Mouse (Mus musculus) ES-E14 (cell line): ENCODE measurements around the gene Acads. TPM values are rescaled to one million over a fixed set of nuclear protein-coding genes. Genes with fewer than 3 reads are reported as not detected.

ENCODE experiments used
- DNase-seq: peaks from one replicate; pipeline ENCODE4 v3.0.0-alpha.2; 2013; ENCODE audit warnings: low read depth, low spot score
- H3K27ac ChIP-seq: 2 replicates; pipeline ENCODE4 v1.5.1; 2012; ENCODE audit warnings: low read depth, mild to moderate bottlenecking, low read length, moderate library complexity, mixed read lengths; ENCODE audit not compliant: poor library complexity, insufficient read depth, severe bottlenecking
- H3K36me3 ChIP-seq: 2 replicates; pipeline ENCODE4 v1.6.1; 2012; ENCODE audit warnings: mild to moderate bottlenecking, low read length, moderate library complexity, mixed read lengths; ENCODE audit not compliant: control insufficient read depth, poor library complexity, insufficient read depth, severe bottlenecking
- H3K4me1 ChIP-seq, 2 experiments: fragments of 150-350 bp in 1 of 2; sonication (generic) in 1 of 2; 2 replicates each; pipeline ENCODE4 v1.6.1; 2012; ENCODE audit warnings: low read length in 2 of 2, mild to moderate bottlenecking in 1 of 2, mixed read lengths in 1 of 2; ENCODE audit not compliant: control insufficient read depth in 2 of 2, insufficient read depth in 2 of 2, poor library complexity in 1 of 2
- H3K4me3 ChIP-seq, 2 experiments: fragments of 150-350 bp in 1 of 2; sonication (generic) in 1 of 2; 2 replicates each; pipeline ENCODE4 v1.5.1; 2012; ENCODE audit warnings: low read length in 2 of 2, low read depth in 1 of 2, mild to moderate bottlenecking in 1 of 2, mixed read lengths in 1 of 2; ENCODE audit not compliant: insufficient read depth in 1 of 2, poor library complexity in 1 of 2, severe bottlenecking in 1 of 2
- H3K9ac ChIP-seq: 2 replicates; pipeline ENCODE4 v1.6.1; 2012; ENCODE audit warnings: low read depth, mild to moderate bottlenecking, low read length, mixed read lengths; ENCODE audit not compliant: poor library complexity, insufficient read depth, severe bottlenecking
- H3K9me3 ChIP-seq: fragments of 150-350 bp; sonication (generic); 2 replicates; pipeline ENCODE4 v1.6.1; 2012; ENCODE audit warnings: low read depth, mild to moderate bottlenecking, low read length; ENCODE audit not compliant: control insufficient read depth, insufficient read depth
- CHD2 ChIP-seq: IDR thresholded peaks from 2 replicates; pipeline ENCODE4 v1.6.1; 2014; ENCODE audit warnings: mild to moderate bottlenecking, low read depth, low read length, inconsistent platforms
- HCFC1 ChIP-seq: IDR thresholded peaks from 2 replicates; pipeline ENCODE4 v1.6.1; 2012; ENCODE audit warnings: low read length, inconsistent platforms, borderline replicate concordance; ENCODE audit not compliant: insufficient read depth
- MAFK ChIP-seq: IDR thresholded peaks from 2 replicates; pipeline ENCODE4 v1.6.1; 2014; ENCODE audit warnings: mild to moderate bottlenecking, low read depth, low read length, inconsistent platforms; ENCODE audit not compliant: insufficient read depth
- ZC3H11A ChIP-seq: IDR thresholded peaks from 2 replicates; pipeline ENCODE4 v1.6.1; 2012; ENCODE audit warnings: low read depth, mild to moderate bottlenecking, inconsistent platforms, low read length, borderline replicate concordance
- ZNF384 ChIP-seq: IDR thresholded peaks from 2 replicates; pipeline ENCODE4 v1.6.1; 2012; ENCODE audit warnings: low read depth, low read length, inconsistent platforms
- in situ Hi-C, 2 experiments: fragments of 600-800 bp; cut with MboI; formaldehyde crosslinking; loops; one replicate each; pipeline ENCODE4 v1.15.1; 2025; ENCODE audit warnings: low sequenced_read_pairs in 2 of 2, inconsistent platforms in 1 of 2; ENCODE audit not compliant: unreplicated experiment in 2 of 2
- total RNA-seq: library from RNA; depleted of rRNA; stranded (reverse); fragments of 300-350 nt; gene quantifications from 2 replicates; pipeline ENCODE4 v1.2.3, GENCODE M21; 2012; rRNA removed

The Acads gene
- total RNA-seq, 1 experiment: 41.1 TPM

DNA sequence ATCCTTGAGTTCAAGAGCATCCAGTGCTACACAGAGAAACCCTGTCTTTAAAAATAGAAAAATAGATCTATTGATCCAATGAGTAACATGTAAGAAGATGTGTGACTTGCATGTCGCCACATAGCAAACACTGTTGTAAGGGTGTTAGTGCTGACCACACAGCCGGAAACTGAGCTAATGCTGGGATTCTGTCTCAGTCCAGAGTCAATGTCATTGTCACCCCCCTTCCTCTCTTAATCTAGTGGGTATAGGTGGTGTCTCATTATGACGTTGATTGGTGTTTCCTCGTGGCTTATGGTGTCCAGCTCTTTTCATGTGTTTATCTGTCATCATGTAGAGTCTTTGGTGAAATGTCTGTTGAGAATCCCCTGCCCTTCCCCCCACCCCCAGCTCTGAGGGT is 52.9 kb downstream of the Acads start:
- in situ Hi-C loops: no loop called here
- Histone ChIP-seq H3K4me1 (peaks cover 0 to 12% of the 10 kb centered on the region in 2 experiments; a peak in 2 of 4 replicates), H3K9ac (no peak overlapping the region), H3K36me3 (peaks cover 7% of the 10 kb centered on the region; the same call in 1 of the 2 replicates), H3K27ac (no peak overlapping the region), H3K4me3 (no peak overlapping the region), H3K9me3 (no peaks in the 10 kb centered on the region)
- TF ChIP-seq CHD2 (no peak), HCFC1 (no peak), ZC3H11A (no peak), ZNF384 (no peak), MAFK (no peak)
- no peak for DNase-seq

DNA sequence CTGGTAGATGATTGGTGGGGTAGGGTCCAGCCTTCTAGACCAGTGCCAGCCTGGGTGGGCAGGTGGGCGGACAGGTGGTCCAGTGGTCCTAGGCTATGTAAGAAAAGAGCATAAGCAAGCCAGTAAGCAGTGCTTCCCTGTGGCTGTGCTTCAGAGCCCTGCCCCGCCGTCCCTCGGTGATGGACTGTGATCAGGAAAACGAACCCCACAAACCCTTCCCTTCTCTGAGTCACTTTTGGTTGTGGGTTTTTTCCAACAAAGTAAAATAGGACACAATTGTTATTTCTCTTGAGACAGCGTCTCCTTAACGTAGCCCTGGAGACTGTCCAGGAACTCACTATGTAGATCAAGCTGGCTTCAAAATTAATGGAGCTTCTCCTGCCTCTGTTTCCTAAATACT is 55.8 kb downstream of the Acads start:
- no peak for TF ChIP-seq CHD2
- no peak for TF ChIP-seq ZC3H11A
- no peak for TF ChIP-seq ZNF384
- TF ChIP-seq MAFK: no peak
- TF ChIP-seq HCFC1: no peak
- in situ Hi-C loops: no loop called here

DNA sequence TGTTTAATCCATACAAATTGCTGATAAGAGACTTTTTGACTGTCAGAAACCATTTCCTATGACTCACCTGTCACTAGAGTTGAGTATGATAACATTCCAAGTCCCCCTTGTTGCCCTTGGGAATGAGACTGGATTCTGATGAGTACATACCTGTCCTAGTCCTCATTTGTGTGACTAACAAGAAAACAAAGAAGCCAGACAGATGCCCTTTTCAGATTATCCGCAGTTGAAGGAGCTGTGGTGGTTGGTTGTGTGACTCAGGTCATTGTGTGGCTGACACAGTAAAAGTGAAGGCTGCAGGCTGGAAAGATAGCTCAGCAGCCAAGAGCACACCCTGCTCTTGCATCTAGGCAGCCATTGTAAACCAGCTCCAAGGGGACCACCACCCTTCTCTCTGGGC is 56.6 kb downstream of the Acads start:
- in situ Hi-C loops: no loop called here
- H3K4me3 ChIP-seq: no peak overlapping the region

More for the DNA sequence above, 55.8 kb downstream of the Acads start:
- Histone ChIP-seq H3K4me3 (no peak overlapping the region), H3K4me1 (peaks cover 0 to 9% of the 10 kb centered on the region in 2 experiments; a peak in 2 of 4 replicates), H3K27ac (no peak overlapping the region), H3K9ac (no peak overlapping the region), H3K9me3 (no peaks in the 10 kb centered on the region), H3K36me3 (peaks cover 7% of the 10 kb centered on the region; the same call in 1 of the 2 replicates)
- no peak for DNase-seq

DNA sequence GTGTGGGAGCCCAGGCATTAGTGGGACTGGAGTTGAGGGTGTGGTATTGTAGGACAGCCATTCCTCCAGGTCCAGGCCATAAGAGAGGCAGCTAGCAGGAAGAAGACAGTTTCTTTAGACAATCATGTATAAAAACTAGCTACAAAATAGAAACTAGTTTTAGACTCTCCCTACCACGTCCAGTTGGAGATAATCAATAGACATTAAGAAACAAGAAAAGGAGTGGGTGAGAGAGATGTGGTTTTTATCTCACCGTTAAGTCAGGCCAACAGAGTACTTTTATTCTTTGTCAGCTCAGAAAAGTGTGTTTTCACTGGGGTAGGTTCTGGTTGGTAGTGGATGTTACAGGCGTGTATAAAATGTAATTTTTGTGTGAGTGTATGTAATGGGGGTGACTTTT is 58.2 kb downstream of the Acads start:
- no peak for TF ChIP-seq MAFK
- TF ChIP-seq ZNF384: no peak
- no peak for TF ChIP-seq ZC3H11A
- no peak for TF ChIP-seq CHD2
- no peak for DNase-seq
- peaks cover 0 to 2% of the 10 kb centered on the region in 2 experiments; a peak in 1 of 4 replicates for H3K4me1 ChIP-seq
- H3K36me3 ChIP-seq: peaks cover 5% of the 10 kb centered on the region; the same call in 1 of the 2 replicates
- no peak overlapping the region for H3K27ac ChIP-seq
- no peak overlapping the region for H3K9ac ChIP-seq
- in situ Hi-C loops: no loop called here
- H3K4me3 ChIP-seq: no peak overlapping the region
- no peaks in the 10 kb centered on the region for H3K9me3 ChIP-seq

More for the DNA sequence above, 56.6 kb downstream of the Acads start:
- H3K9ac ChIP-seq: no peak overlapping the region
- TF ChIP-seq MAFK (0 out of 2 replicates have a peak, but pooled peaks have one; percentile 25), ZNF384 (no peak), HCFC1 (no peak)
- H3K9me3 ChIP-seq: no peaks in the 10 kb centered on the region
- H3K27ac ChIP-seq: no peak overlapping the region
- no peak for DNase-seq
- H3K4me1 ChIP-seq: peaks cover 0 to 4% of the 10 kb centered on the region in 2 experiments; a peak in 1 of 4 replicates
- H3K36me3 ChIP-seq: peaks cover 5% of the 10 kb centered on the region; the same call in 1 of the 2 replicates

Other genes with a start within 250 kb of the Acads start
- gene Oasl2, start 222.4 kb downstream of the Acads start, total RNA-seq: 0.85 and 1.1 TPM in 2 replicates
- 0.27 and 0.95 TPM in 2 replicates for gene Oasl1, start 196.1 kb downstream of the Acads start, total RNA-seq
- gene 2210016L21Rik, start 177.2 kb downstream of the Acads start, total RNA-seq: 16.7 and 24.4 TPM in 2 replicates
- gene Hnf1a, start 148.3 kb downstream of the Acads start, total RNA-seq: 2.0 and 4.5 TPM in 2 replicates
- 56.1 and 72.5 TPM in 2 replicates for gene Sppl3, start 108.2 kb downstream of the Acads start, total RNA-seq
- gene Gm10401, start 21.1 kb downstream of the Acads start, total RNA-seq: 5.8 and 7.7 TPM in 2 replicates
- gene Unc119b, start 15.6 kb upstream of the Acads start, total RNA-seq: 27.1 and 27.5 TPM in 2 replicates
- gene Mlec, start 38.8 kb upstream of the Acads start, total RNA-seq: 191 and 272 TPM in 2 replicates
- 14.9 and 25.2 TPM in 2 replicates for gene Cabp1, start 75.0 kb upstream of the Acads start, total RNA-seq
- 155 and 174 TPM in 2 replicates for gene Pop5, start 116.5 kb upstream of the Acads start, total RNA-seq
- gene Rnf10, start 153.6 kb upstream of the Acads start, total RNA-seq: 134 and 138 TPM in 2 replicates
- 28.3 and 34.8 TPM in 2 replicates for gene Coq5, start 160.3 kb upstream of the Acads start, total RNA-seq
- 575 and 753 TPM in 2 replicates for gene Dynll1, start 181.7 kb upstream of the Acads start, total RNA-seq
- gene Srsf9, start 207.8 kb upstream of the Acads start, total RNA-seq: 42.6 and 57.2 TPM in 2 replicates
- 1.9 and 3.1 TPM in 2 replicates for gene Gatc, start 221.8 kb upstream of the Acads start, total RNA-seq
- gene Triap1, start 221.9 kb upstream of the Acads start, total RNA-seq: 21.5 and 30.7 TPM in 2 replicates
- 936 and 1,706 TPM in 2 replicates for gene Cox6a1, start 229.6 kb upstream of the Acads start, total RNA-seq